Mouse (Mus musculus) layer of hippocampus, adult 11-12 months (tissue): ENCODE measurements around the gene Upf3b.
"Not testable (repeated sequence)": the region's sequence is repeated elsewhere in the genome, so short reads cannot be mapped to it uniquely, and the experiment has no call there.

Source experiments
- DNase-seq: peaks from one replicate; pipeline ENCODE4 v3.0.0; 2022; ENCODE audit warnings: low spot score

Upf3b gene

DNA sequence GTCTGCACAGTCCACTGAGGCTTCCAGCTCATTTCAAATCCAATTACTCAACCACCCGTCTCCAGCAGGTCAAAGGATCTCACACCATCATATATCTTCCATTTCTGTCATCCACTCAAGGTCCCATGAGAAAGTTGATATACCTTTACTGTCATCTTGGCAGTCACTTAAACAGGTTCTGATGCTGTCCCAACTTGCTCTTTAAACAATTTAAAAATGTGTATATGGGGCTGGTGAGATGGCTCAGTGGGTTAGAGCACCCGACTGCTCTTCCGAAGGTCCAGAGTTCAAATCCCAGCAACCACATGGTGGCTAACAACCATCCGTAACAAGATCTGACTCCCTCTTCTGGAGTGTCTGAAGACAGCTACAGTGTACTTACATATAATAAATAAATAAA, 29.8 kb downstream of the Upf3b start:
- DNase-seq: not testable (repeated sequence)

GRCm38 (mm10) chrX:37076651-37077050, 33.5 kb downstream of the Upf3b start:
- DNase-seq: no peak

- DNase-seq: peak; percentile 55
Measured at GRCm38 (mm10) chrX:37074262-37074892, 35.7 kb downstream of the Upf3b start.

DNA sequence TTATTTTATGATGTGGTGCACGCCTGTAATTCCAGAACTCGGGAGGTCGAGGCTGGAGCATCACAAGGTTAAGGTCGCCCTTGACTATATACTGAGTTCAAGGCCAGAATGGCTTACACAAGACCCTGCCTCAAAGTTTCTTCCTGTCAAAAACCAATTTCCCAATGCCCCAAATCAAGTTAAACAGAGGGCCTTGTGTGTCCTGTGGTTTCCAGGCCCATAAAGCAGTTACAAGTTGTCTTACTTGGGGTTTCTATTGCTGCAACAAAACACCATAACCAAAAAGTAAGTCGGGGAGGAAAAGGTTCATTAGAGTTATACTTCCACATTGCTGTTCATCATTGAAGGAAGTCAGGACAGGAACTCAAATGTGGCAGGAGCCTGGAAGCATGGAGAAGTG, 41.4 kb downstream of the Upf3b start:
- DNase-seq: no peak

GRCm38 (mm10) chrX:37067299-37067698, 42.8 kb downstream of the Upf3b start:
- no peak for DNase-seq

DNA sequence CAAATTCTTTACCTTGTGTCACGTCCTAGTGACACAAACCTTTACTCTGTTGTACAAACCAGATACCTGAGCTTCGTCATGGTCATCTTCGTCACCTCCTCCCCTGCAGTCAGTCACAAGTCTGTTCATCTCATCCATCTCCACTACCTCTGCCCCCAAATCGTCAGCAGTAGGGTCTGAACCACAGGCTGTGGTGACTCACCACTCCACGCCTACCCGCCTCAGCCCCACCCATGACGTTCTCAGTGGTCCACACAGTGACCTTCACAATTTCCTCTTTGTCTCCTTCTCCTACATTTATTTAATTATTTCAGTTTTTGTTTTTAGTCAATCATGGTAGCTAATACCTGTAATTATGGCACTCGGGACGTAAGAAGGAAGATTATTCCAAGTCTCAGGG, 46.2 kb downstream of the Upf3b start:
- no peak for DNase-seq

DNA sequence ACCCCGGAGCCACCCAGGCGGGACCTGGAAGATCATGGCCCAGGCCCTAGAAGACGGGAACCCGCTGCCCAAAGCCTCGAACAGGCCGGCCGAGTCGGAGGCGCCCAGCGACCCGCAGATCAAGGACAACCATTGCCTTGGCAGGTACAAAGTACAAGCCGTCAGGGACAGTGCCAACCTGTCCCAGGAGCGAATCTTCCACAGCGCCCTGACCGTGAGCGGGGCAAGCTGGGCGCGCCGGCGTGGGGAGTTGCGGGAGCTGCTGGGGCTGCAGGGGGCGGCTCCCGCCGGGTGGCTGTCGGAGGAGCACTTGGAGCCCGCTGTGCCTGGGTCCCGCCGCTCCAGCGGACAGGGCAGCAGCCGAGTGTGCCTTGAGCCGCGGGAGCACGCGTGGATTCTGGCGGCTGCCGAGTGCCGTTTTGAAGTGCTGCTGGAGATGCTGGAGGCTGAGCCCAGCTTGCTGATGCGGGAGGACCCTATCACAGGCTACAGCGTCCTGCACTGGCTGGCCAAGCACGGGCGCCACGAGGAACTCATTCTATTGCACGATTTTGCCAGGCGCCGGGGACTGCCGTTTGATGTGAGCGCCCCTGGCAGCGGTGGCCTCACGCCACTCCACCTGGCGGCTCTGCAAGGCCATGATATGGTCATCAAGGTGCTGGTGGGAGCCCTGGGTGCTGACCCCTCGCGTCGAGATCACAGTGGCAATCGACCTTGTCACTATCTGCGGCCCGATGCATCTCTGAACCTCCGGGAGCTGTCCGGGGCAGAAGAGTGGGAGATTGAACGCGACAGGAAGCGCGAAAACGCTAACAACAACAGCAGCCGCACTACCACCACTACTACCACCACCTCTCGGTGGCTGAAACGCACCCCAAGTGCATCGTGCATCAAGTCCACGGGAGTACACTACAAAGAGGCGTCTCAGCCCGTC, 61.0 kb downstream of the Upf3b start:
- no peak for DNase-seq

GRCm38 (mm10) chrX:37048066-37048889, 61.8 kb downstream of the Upf3b start, which contains the start of gene Sowahd:
Gene Sowahd (plus strand): TSS chrX:37048845.
- no peak for DNase-seq

DNA sequence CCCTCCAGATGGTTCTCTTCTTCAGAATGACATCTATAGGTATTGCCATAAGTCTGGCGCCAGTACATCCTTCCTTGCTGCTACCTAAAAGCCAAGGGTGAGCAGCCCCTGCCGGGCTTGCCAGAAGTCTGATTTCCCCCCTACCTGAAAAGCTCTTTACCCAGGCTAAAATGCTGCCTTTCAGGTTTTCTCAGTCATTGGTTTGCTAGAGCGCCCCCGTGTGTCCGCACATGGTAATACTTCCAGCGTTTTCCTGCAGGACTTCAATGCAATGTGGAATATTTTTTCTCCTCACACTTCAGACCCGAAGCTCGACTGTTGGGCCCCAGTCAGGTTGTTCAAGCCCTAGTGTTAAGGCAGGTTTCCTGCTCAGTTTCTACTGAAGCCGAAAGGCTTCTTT, 67.4 kb downstream of the Upf3b start:
- DNase-seq: peak; percentile 48
